Comparison of ENCODE assay signal across 23 mouse cellular contexts in the genomic region with DNA sequence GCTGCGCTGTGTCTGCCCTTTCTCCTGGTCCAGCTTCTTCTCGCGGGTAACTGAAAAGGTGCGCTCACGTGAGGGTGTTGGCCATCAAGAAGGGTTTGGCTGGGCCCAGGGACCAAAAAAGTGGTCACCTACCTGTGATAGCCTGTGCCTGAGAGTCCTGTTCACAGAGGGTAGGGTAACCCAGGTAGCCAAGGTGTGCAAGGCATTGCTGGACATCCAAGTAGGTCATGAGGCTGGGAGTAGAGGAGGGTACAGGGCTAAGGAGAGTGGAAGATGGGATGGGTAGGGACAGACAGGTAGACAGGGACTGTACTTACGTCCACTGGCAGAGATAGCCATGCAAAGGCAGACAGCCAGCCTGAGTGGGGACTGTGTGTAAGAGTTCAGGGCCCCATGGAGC. TPM values are rescaled to one million over a fixed set of nuclear protein-coding genes. Genes with fewer than 3 reads are reported as not detected.
DNase-seq lines count a peak whose midpoint lies in the region; ATAC-seq and TF ChIP-seq lines count a peak whose summit lies in the region.
"Had no signal": no experiment of that assay in that cellular context is flagged by ENCODE, and none has a peak within 500 bp of the region (broad histone marks: within the 10 kb centered on the region; RNA-seq: fewer than 3 reads in every experiment).

No protein-coding gene starts in this region.

- H3K4me1 ChIP-seq in liver, embryonic 13.5 days (replicated peaks) = peaks cover 77% of the 10 kb centered on the region
- H3K4me1 ChIP-seq in liver, postnatal 0 days (ENCODE audit: insufficient read depth) = peaks cover 39% of the 10 kb centered on the region
- H3K4me1 ChIP-seq in embryonic facial prominence, embryonic 13.5 days = peaks cover 38% of the 10 kb centered on the region

- 90% methylated on average over 6 of the region's 6 CpGs for WGBS in liver, embryonic 13.5 days (ENCODE audit: insufficient replicate concordance)
- 91% methylated on average over 6 of the region's 6 CpGs for WGBS in liver, postnatal 0 days (ENCODE audit: insufficient replicate concordance)
- 95% methylated on average over 6 of the region's 6 CpGs for WGBS in embryonic facial prominence, embryonic 13.5 days

- 0 out of 2 replicates have a peak overlapping the region, but pooled peaks have one; percentile 5 for H3K9ac ChIP-seq in liver, embryonic 13.5 days
- no peak overlapping the region for H3K9ac ChIP-seq in liver, postnatal 0 days (replicated peaks)
- 0 out of 2 replicates have a peak overlapping the region, but pooled peaks have one; percentile 6 for H3K9ac ChIP-seq in embryonic facial prominence, embryonic 13.5 days
- H3K9ac ChIP-seq: heart, embryonic 13.5 days; hindbrain, embryonic 14.5 days had no signal

- peak overlapping the region; percentile 99 for H3K27ac ChIP-seq in gastrocnemius, adult 2 months
- H3K27ac ChIP-seq in liver, embryonic 13.5 days = no peak overlapping the region
- H3K27ac ChIP-seq in liver, postnatal 0 days (ENCODE audit: low read depth) = no peak overlapping the region
- H3K27ac ChIP-seq in embryonic facial prominence, embryonic 13.5 days = no peak overlapping the region
- H3K27ac ChIP-seq: heart, embryonic 13.5 days; hindbrain, embryonic 14.5 days; hindbrain, postnatal 0 days had no signal

- no peak overlapping the region for H3K4me3 ChIP-seq in gastrocnemius, adult 2 months
- H3K4me3 ChIP-seq in liver, embryonic 13.5 days (replicated peaks) = no peak overlapping the region
- no peak overlapping the region for H3K4me3 ChIP-seq in liver, postnatal 0 days (ENCODE audit: low read depth, low read length)
- no peak overlapping the region for H3K4me3 ChIP-seq in embryonic facial prominence, embryonic 13.5 days
- H3K4me3 ChIP-seq: heart, embryonic 13.5 days had no signal

- H3K36me3 ChIP-seq in liver, embryonic 13.5 days = peaks cover 72% of the 10 kb centered on the region
- peaks cover 44% of the 10 kb centered on the region for H3K36me3 ChIP-seq in liver, postnatal 0 days (replicated peaks; ENCODE audit: insufficient read depth, low read length)
- H3K36me3 ChIP-seq in embryonic facial prominence, embryonic 13.5 days = peaks cover 59% of the 10 kb centered on the region

- intact Hi-C loops in gastrocnemius, adult 2 months (cut with DNase I) = no loop called here

- no peaks in the 10 kb centered on the region for H3K9me3 ChIP-seq in liver, embryonic 13.5 days (replicated peaks)
- H3K9me3 ChIP-seq in liver, postnatal 0 days (ENCODE audit: low read length) = no peaks in the 10 kb centered on the region
- no peaks in the 10 kb centered on the region for H3K9me3 ChIP-seq in embryonic facial prominence, embryonic 13.5 days
- H3K9me3 ChIP-seq: heart, embryonic 13.5 days had no signal

- no peaks in the 10 kb centered on the region for H3K27me3 ChIP-seq in liver, embryonic 13.5 days
- H3K27me3 ChIP-seq in liver, postnatal 0 days (ENCODE audit: insufficient read depth, low read length) = no peaks in the 10 kb centered on the region
- no peaks in the 10 kb centered on the region for H3K27me3 ChIP-seq in embryonic facial prominence, embryonic 13.5 days
- H3K27me3 ChIP-seq: heart, embryonic 13.5 days had no signal

- no peak overlapping the region for H3K4me2 ChIP-seq in liver, embryonic 13.5 days
- H3K4me2 ChIP-seq in liver, postnatal 0 days (ENCODE audit: low read depth, low read length) = no peak overlapping the region
- no peak overlapping the region for H3K4me2 ChIP-seq in embryonic facial prominence, embryonic 13.5 days
- H3K4me2 ChIP-seq: heart, embryonic 13.5 days; hindbrain, embryonic 14.5 days had no signal

- TF ChIP-seq EP300 in liver, postnatal 0 days (IDR thresholded peaks at IDR 0.05; ENCODE audit: low read depth) = no peak

- no peak for DNase-seq in gastrocnemius, adult 2 months
- no peak for DNase-seq in gastrocnemius, postnatal 10 days
- DNase-seq in liver, embryonic 13.5 days = no peak
- DNase-seq in liver, postnatal 0 days = no peak
- no peak for DNase-seq in adipocyte (ENCODE audit: low spot score)
- DNase-seq: adrenal gland, adult 8-10 months; adrenal gland, postnatal 25 days; cerebellum, adult 18-20 months; cerebellum, adult 9-10 months; cerebellum, postnatal 25 days; gastrocnemius, postnatal 14 days; heart, adult 18-20 months; heart, postnatal 14 days; heart, postnatal 4 days; kidney, adult 11 months had no signal

- no peak for ATAC-seq in liver, embryonic 13.5 days (ENCODE audit: low read depth)
- ATAC-seq in liver, postnatal 0 days = no peak
- ATAC-seq in embryonic facial prominence, embryonic 13.5 days (ENCODE audit: insufficient number of reproducible peaks, insufficient read depth, low FRiP score, low TSS enrichment, low read depth) = no peak
- ATAC-seq: CD4-positive, CD25-positive, alpha-beta regulatory T cell, adult 4 months; forebrain, embryonic 14.5 days; hindbrain, postnatal 0 days; inflammation-experienced regulatory T-cells, adult 6 months had no signal

- no peak for TF ChIP-seq CTCF in gastrocnemius, adult 2 months (IDR thresholded peaks at IDR 0.05)
- no peak for TF ChIP-seq CTCF in liver, postnatal 0 days (IDR thresholded peaks at IDR 0.05; ENCODE audit: low read depth)

RNA-seq across cellular contexts. Expression of a gene that starts 1.0 kb away (rescaled TPM):
- total RNA-seq in gastrocnemius, adult 2 months (2021) = 10 to 100 TPM; 13.0 to 15.9 TPM
- total RNA-seq in gastrocnemius, postnatal 10 days (2021) = 1 to 10 TPM; 5.8 to 7.3 TPM
- 0.28 and 0.57 TPM in 2 replicates for polyA plus RNA-seq in liver, embryonic 13.5 days (2015; fragmentation: Nextera tagmentation; extraction: Ambion mirVana)
- polyA plus RNA-seq in liver, postnatal 0 days (2015; fragmentation: Nextera tagmentation; extraction: Ambion mirVana) = 0.30 and 0.34 TPM in 2 replicates
- polyA plus RNA-seq in embryonic facial prominence, embryonic 13.5 days (2015; fragmentation: Nextera tagmentation; extraction: Ambion mirVana) = 1.3 and 2.9 TPM in 2 replicates
- total RNA-seq: common myeloid progenitor, adult 5-6 weeks had no signal

RNA-seq across cellular contexts. Expression of a gene that starts 3.4 kb away (rescaled TPM):
- 10 to 100 TPM; 17.2 to 20.2 TPM for total RNA-seq in gastrocnemius, adult 2 months (2021)
- total RNA-seq in gastrocnemius, postnatal 10 days (2021) = 10 to 100 TPM in 1 of 2 experiments, 1 to 10 TPM in 1; 9.8 to 10.9 TPM
- 0.20 and 0.30 TPM in 2 replicates for polyA plus RNA-seq in liver, embryonic 13.5 days (2015; fragmentation: Nextera tagmentation; extraction: Ambion mirVana)
- 0.17 and 0.35 TPM in 2 replicates for polyA plus RNA-seq in liver, postnatal 0 days (2015; fragmentation: Nextera tagmentation; extraction: Ambion mirVana)
- polyA plus RNA-seq in embryonic facial prominence, embryonic 13.5 days (2015; fragmentation: Nextera tagmentation; extraction: Ambion mirVana) = 1.4 and 2.7 TPM in 2 replicates
- polyA plus RNA-seq: CD4-positive, CD25-positive, alpha-beta regulatory T cell, adult 4 months had no signal

RNA-seq across cellular contexts. Expression of a gene that starts 4.1 kb away (rescaled TPM):
- 10 to 100 TPM; 58.1 to 89.3 TPM for total RNA-seq in gastrocnemius, adult 2 months (2021)
- total RNA-seq in gastrocnemius, postnatal 10 days (2021) = 10 to 100 TPM; 36.8 TPM
- 12.8 and 13.5 TPM in 2 replicates for polyA plus RNA-seq in liver, embryonic 13.5 days (2015; fragmentation: Nextera tagmentation; extraction: Ambion mirVana)
- 9.8 and 10.4 TPM in 2 replicates for polyA plus RNA-seq in liver, postnatal 0 days (2015; fragmentation: Nextera tagmentation; extraction: Ambion mirVana)
- 26.4 and 31.4 TPM in 2 replicates for polyA plus RNA-seq in embryonic facial prominence, embryonic 13.5 days (2015; fragmentation: Nextera tagmentation; extraction: Ambion mirVana)

RNA-seq across cellular contexts. Expression of a gene that starts 7.3 kb away (rescaled TPM):
- 10 to 100 TPM; 85.8 to 93.8 TPM for total RNA-seq in gastrocnemius, adult 2 months (2021)
- total RNA-seq in gastrocnemius, postnatal 10 days (2021) = 10 to 100 TPM; 95.7 to 99.9 TPM
- polyA plus RNA-seq in liver, embryonic 13.5 days (2015; fragmentation: Nextera tagmentation; extraction: Ambion mirVana) = 130 TPM in 2 replicates
- 118 and 119 TPM in 2 replicates for polyA plus RNA-seq in liver, postnatal 0 days (2015; fragmentation: Nextera tagmentation; extraction: Ambion mirVana)
- 319 and 353 TPM in 2 replicates for polyA plus RNA-seq in embryonic facial prominence, embryonic 13.5 days (2015; fragmentation: Nextera tagmentation; extraction: Ambion mirVana)

RNA-seq across cellular contexts. Expression of a gene that starts 11.9 kb away (rescaled TPM):
- total RNA-seq in gastrocnemius, adult 2 months (2021) = 10 to 100 TPM; 11.5 to 13.0 TPM
- 10 to 100 TPM; 22.1 to 25.8 TPM for total RNA-seq in gastrocnemius, postnatal 10 days (2021)
- polyA plus RNA-seq in liver, embryonic 13.5 days (2015; fragmentation: Nextera tagmentation; extraction: Ambion mirVana) = 21.7 and 26.9 TPM in 2 replicates
- 12.8 and 13.8 TPM in 2 replicates for polyA plus RNA-seq in liver, postnatal 0 days (2015; fragmentation: Nextera tagmentation; extraction: Ambion mirVana)
- polyA plus RNA-seq in embryonic facial prominence, embryonic 13.5 days (2015; fragmentation: Nextera tagmentation; extraction: Ambion mirVana) = 48.3 and 52.8 TPM in 2 replicates
